Mouse (Mus musculus) heart, adult 8-10 months (tissue): Measurements from ENCODE around the gene Grem2. TPM values are rescaled to one million over a fixed set of nuclear protein-coding genes. Genes with fewer than 3 reads are reported as not detected.

Experiments used
- DNase-seq: peaks from one replicate; pipeline ENCODE4 v3.0.0; 2022; ENCODE audit warnings: low spot score
- total RNA-seq, 4 experiments: library from RNA; stranded (reverse); gene quantifications; 2 replicates each; pipeline ENCODE4 v1.2.4; 2022

The Grem2 gene
- total RNA-seq, 4 experiments from 2014 or later = 0.06 to 0.14 (median 0.11) TPM; not detected in 1

GRCm38 (mm10) chr1:174788617-174789016 is 133.0 kb downstream of the Grem2 start:
- DNase-seq = no peak
